Mouse (Mus musculus) layer of hippocampus, adult 11-12 months (tissue): ENCODE measurements around the gene Gm10100.
"Not testable (repeated sequence)": the region's sequence is repeated elsewhere in the genome, so short reads cannot be mapped to it uniquely, and the experiment has no call there.

Experiments
- DNase-seq: peaks from one replicate; pipeline ENCODE4 v3.0.0; 2022; ENCODE audit warnings: low spot score

Gene Gm10100

GRCm38 (mm10) chr10:77752312-77752711 lies 26.0 kb downstream of the Gm10100 start:
- not testable (repeated sequence) for DNase-seq

GRCm38 (mm10) chr10:77753448-77753847 lies 27.2 kb downstream of the Gm10100 start:
- no peak for DNase-seq

GRCm38 (mm10) chr10:77759582-77759981 lies 33.3 kb downstream of the Gm10100 start, which contains the start of gene Gm3233:
Gene Gm3233, minus strand, starts transcription at chr10:77759682.
- DNase-seq, result not testable (repeated sequence)

GRCm38 (mm10) chr10:77769727-77770126 lies 43.4 kb downstream of the Gm10100 start:
- no peak for DNase-seq

- not testable (repeated sequence) for DNase-seq
These were observed 44.9 kb downstream of the Gm10100 start, which contains the start of gene Gm3238 for GRCm38 (mm10) chr10:77771225-77771624. Gene Gm3238, minus strand, starts transcription at chr10:77771325.

GRCm38 (mm10) chr10:77772142-77772541 lies 45.9 kb downstream of the Gm10100 start:
- not testable (repeated sequence) for DNase-seq
